Mouse (Mus musculus) stomach, embryonic 14.5 days (tissue): Measurements from ENCODE around the gene Vwa7. TPM values are rescaled to one million over a fixed set of nuclear protein-coding genes. Genes with fewer than 3 reads are reported as not detected.
"Not testable (repeated sequence)": the region's sequence is repeated elsewhere in the genome, so short reads cannot be mapped to it uniquely, and the experiment has no call there.

Experiments used
- ATAC-seq: fragments of 200-750 bp; cut with Nextera tagmentation; 2 replicates; pipeline ENCODE4 v1.8.0; 2017; ENCODE audit warnings: low read depth, moderate TSS enrichment; ENCODE audit not compliant: insufficient number of reproducible peaks, insufficient read depth, low FRiP score
- H3K27ac ChIP-seq: fragments of 300-500 bp; sonication (generic); 2 replicates; pipeline ENCODE4 v1.5.1; 2014; ENCODE audit warnings: mild to moderate bottlenecking, low read length, moderate library complexity, mixed read lengths
- H3K27me3 ChIP-seq: fragments of 300-500 bp; sonication (generic); 2 replicates; pipeline ENCODE4 v1.6.1; 2014; ENCODE audit warnings: low read length, control low read depth, mixed read lengths; ENCODE audit not compliant: control insufficient read depth, insufficient read depth
- H3K36me3 ChIP-seq: fragments of 300-500 bp; sonication (generic); 2 replicates; pipeline ENCODE4 v1.6.1; 2014; ENCODE audit warnings: mild to moderate bottlenecking, control low read depth, low read length, moderate library complexity, mixed read lengths; ENCODE audit not compliant: control insufficient read depth, insufficient read depth
- H3K4me1 ChIP-seq: fragments of 300-500 bp; sonication (generic); 2 replicates; pipeline ENCODE4 v1.6.1; 2014; ENCODE audit warnings: low read length, control low read depth, mixed read lengths; ENCODE audit not compliant: control insufficient read depth, insufficient read depth
- H3K4me2 ChIP-seq: fragments of 300-500 bp; sonication (generic); replicated peaks from 2 replicates; pipeline ENCODE4 v1.6.1; 2014; ENCODE audit warnings: low read depth, low read length, control low read depth
- H3K4me3 ChIP-seq: fragments of 300-500 bp; sonication (generic); 2 replicates; pipeline ENCODE4 v1.5.1; 2014; ENCODE audit warnings: low read depth, low read length, control low read depth
- H3K9ac ChIP-seq: fragments of 300-500 bp; sonication (generic); replicated peaks from 2 replicates; pipeline ENCODE4 v1.6.1; 2014; ENCODE audit warnings: low read depth, mild to moderate bottlenecking, control low read depth, low read length, moderate library complexity, mixed read lengths
- H3K9me3 ChIP-seq: fragments of 300-500 bp; sonication (generic); 2 replicates; pipeline ENCODE4 v1.6.1; 2016; ENCODE audit warnings: low read depth, low read length, control low read depth; ENCODE audit not compliant: control insufficient read depth
- WGBS: fragments of 180-500 bp; shearing (Covaris S2); extraction: QIAGEN DNeasy Blood & Tissue Kit; methylation state at CpG from one replicate; pipeline ENCODE4 v1.1.7; 2014; 5-methylcytosine and 5-hydroxymethylcytosine counted together
- polyA plus RNA-seq: library from polyadenylated mRNA; unstranded; fragments of >200 nt; fragmentation: Nextera tagmentation; extraction: Ambion mirVana; gene quantifications from 2 replicates; pipeline ENCODE4 v1.2.1, GENCODE M21; 2014

Vwa7 gene
- 0.18 and 0.22 TPM in 2 replicates for polyA plus RNA-seq

- no peak for ATAC-seq
- no peak within 1 kb of the TSS for H3K4me3 ChIP-seq
- no peaks in the 10 kb centered on the region for H3K27me3 ChIP-seq
- H3K9ac ChIP-seq = no peak within 1 kb of the TSS
- H3K4me1 ChIP-seq = peaks cover 1% of the 10 kb centered on the region; the same call in 1 of the 2 replicates
- H3K36me3 ChIP-seq = peaks cover 50% of the 10 kb centered on the region
- H3K9me3 ChIP-seq = no peaks in the 10 kb centered on the region
- WGBS = 60% methylated on average over 12 of the region's 12 CpGs
- H3K27ac ChIP-seq = no peak within 1 kb of the TSS
- H3K4me2 ChIP-seq = no peak within 1 kb of the TSS
Observed at GRCm38 (mm10) chr17:35016376-35016775, at the start of gene Vwa7. TSS of gene Vwa7 (plus strand) at chr17:35016579.

GRCm38 (mm10) chr17:34969822-34970221, 46.6 kb upstream of the Vwa7 start, which contains the start of gene Gm20481:
TSS of gene Gm20481 (plus strand) at chr17:34969912.
- not testable (repeated sequence) for H3K36me3 ChIP-seq, H3K9ac ChIP-seq, H3K9me3 ChIP-seq, H3K27ac ChIP-seq, ATAC-seq, H3K4me2 ChIP-seq, H3K4me1 ChIP-seq, H3K4me3 ChIP-seq
- peaks cover 11% of the 10 kb centered on the region for H3K27me3 ChIP-seq
- WGBS = 66% methylated on average over 5 of the region's 11 CpGs

- not testable (repeated sequence) for H3K4me2 ChIP-seq, H3K27ac ChIP-seq, H3K9ac ChIP-seq, H3K4me3 ChIP-seq, H3K9me3 ChIP-seq, ATAC-seq, H3K36me3 ChIP-seq, H3K4me1 ChIP-seq
- 35% methylated on average over 6 of the region's 37 CpGs for WGBS
- peaks cover 11% of the 10 kb centered on the region for H3K27me3 ChIP-seq
Observed at GRCm38 (mm10) chr17:34970850-34971249, 45.5 kb upstream of the Vwa7 start.

GRCm38 (mm10) chr17:34971694-34972068, 44.7 kb upstream of the Vwa7 start:
- H3K27me3 ChIP-seq = peaks cover 11% of the 10 kb centered on the region
- peak overlapping the region; percentile 26; the same call in 1 of the 2 replicates for H3K4me3 ChIP-seq
- H3K9me3 ChIP-seq, H3K4me1 ChIP-seq, H3K27ac ChIP-seq, H3K9ac ChIP-seq, H3K36me3 ChIP-seq, ATAC-seq: not testable (repeated sequence)
- H3K4me2 ChIP-seq = peak overlapping the region; percentile 52
- 1% methylated on average over 13 of the region's 43 CpGs for WGBS

- H3K36me3 ChIP-seq, H3K4me1 ChIP-seq, H3K9me3 ChIP-seq, H3K9ac ChIP-seq, H3K27ac ChIP-seq: not testable (repeated sequence)
- under 1% methylated on average over 29 of the region's 33 CpGs for WGBS
- peak within 1 kb of the TSS; percentile 26 for H3K4me3 ChIP-seq
- H3K27me3 ChIP-seq = peaks cover 11% of the 10 kb centered on the region
- H3K4me2 ChIP-seq = peak within 1 kb of the TSS; percentile 52
- ATAC-seq = peak; percentile 93
Observed at GRCm38 (mm10) chr17:34972069-34972749, 44.2 kb upstream of the Vwa7 start, which contains the start of the genes Hspa1a and Hspa1l. TSS of gene Hspa1a (minus strand) at chr17:34972156. TSS of gene Hspa1l (plus strand) at chr17:34972703.

- 74% methylated on average over 3 of the region's 3 CpGs for WGBS
- no peak overlapping the region for H3K27ac ChIP-seq
- no peak overlapping the region for H3K4me2 ChIP-seq
- no peak for ATAC-seq
- H3K4me3 ChIP-seq = no peak overlapping the region
- no peaks in the 10 kb centered on the region for H3K9me3 ChIP-seq
- H3K36me3 ChIP-seq = no peaks in the 10 kb centered on the region
- H3K4me1 ChIP-seq = peaks cover 2% of the 10 kb centered on the region; the same call in 1 of the 2 replicates
- H3K9ac ChIP-seq = no peak overlapping the region
- H3K27me3 ChIP-seq = no peaks in the 10 kb centered on the region
Observed at GRCm38 (mm10) chr17:34975581-34976492, 40.5 kb upstream of the Vwa7 start.

GRCm38 (mm10) chr17:34977000-34977399, 39.4 kb upstream of the Vwa7 start:
- Histone ChIP-seq H3K36me3 (no peaks in the 10 kb centered on the region), H3K4me1 (peaks cover 5% of the 10 kb centered on the region; the same call in 1 of the 2 replicates), H3K4me2 (no peak overlapping the region), H3K4me3 (no peak overlapping the region), H3K9ac (no peak overlapping the region), H3K27me3 (no peaks in the 10 kb centered on the region), H3K27ac (no peak overlapping the region), H3K9me3 (no peaks in the 10 kb centered on the region)
- no peak for ATAC-seq
- 92% methylated on average over 20 of the region's 20 CpGs for WGBS

GRCm38 (mm10) chr17:34978239-34978638, 38.1 kb upstream of the Vwa7 start:
- Histone ChIP-seq H3K4me3 (no peak overlapping the region), H3K36me3 (no peaks in the 10 kb centered on the region), H3K9ac (no peak overlapping the region), H3K9me3 (no peaks in the 10 kb centered on the region), H3K4me1 (peaks cover 10% of the 10 kb centered on the region; the same call in 1 of the 2 replicates), H3K27me3 (no peaks in the 10 kb centered on the region), H3K4me2 (no peak overlapping the region), H3K27ac (no peak overlapping the region)
- WGBS = 84% methylated on average over 27 of the region's 27 CpGs
- ATAC-seq = no peak
